Mouse (Mus musculus) heart, embryonic 16.5 days (tissue): ENCODE results near the gene Myl6. TPM values are rescaled to one million over a fixed set of nuclear protein-coding genes. Genes with fewer than 3 reads are reported as not detected.

ENCODE experiments used
- ATAC-seq: fragments of 200-750 bp; cut with Nextera tagmentation; replicated peaks from 2 replicates; pipeline ENCODE4 v1.8.0; 2017; ENCODE audit warnings: moderate number of reproducible peaks; ENCODE audit not compliant: insufficient read depth, low FRiP score; ENCODE audit errors: extremely low read depth
- H3K27ac ChIP-seq: fragments of 300-500 bp; sonication (generic); 2 replicates; pipeline ENCODE4 v1.5.1; 2014; ENCODE audit warnings: mild to moderate bottlenecking, low read length, control low read depth, moderate library complexity
- H3K27me3 ChIP-seq: fragments of 300-500 bp; sonication (generic); 2 replicates; pipeline ENCODE4 v1.6.1; 2014; ENCODE audit warnings: low read length, mixed read lengths; ENCODE audit not compliant: control insufficient read depth, insufficient read depth
- H3K36me3 ChIP-seq: fragments of 300-500 bp; sonication (generic); 2 replicates; pipeline ENCODE4 v1.6.1; 2014; ENCODE audit not compliant: control insufficient read depth, insufficient read depth
- H3K4me1 ChIP-seq: fragments of 300-500 bp; sonication (generic); 2 replicates; pipeline ENCODE4 v1.6.1; 2014; ENCODE audit warnings: low read length, mixed read lengths; ENCODE audit not compliant: control insufficient read depth, insufficient read depth
- H3K4me2 ChIP-seq: fragments of 300-500 bp; sonication (generic); 2 replicates; pipeline ENCODE4 v1.6.1; 2014; ENCODE audit warnings: low read depth, mild to moderate bottlenecking, control low read depth, low read length
- H3K4me3 ChIP-seq: fragments of 300-500 bp; sonication (generic); 2 replicates; pipeline ENCODE4 v1.5.1; 2014; ENCODE audit warnings: mild to moderate bottlenecking, control low read depth, low read length
- H3K9ac ChIP-seq: fragments of 300-500 bp; sonication (generic); 2 replicates; pipeline ENCODE4 v1.6.1; 2014; ENCODE audit warnings: low read length, control low read depth
- H3K9me3 ChIP-seq: fragments of 300-500 bp; sonication (generic); replicated peaks from 2 replicates; pipeline ENCODE4 v1.6.1; 2016; ENCODE audit warnings: low read length; ENCODE audit not compliant: control insufficient read depth
- WGBS: fragments of 180-500 bp; shearing (Covaris S2); extraction: QIAGEN DNeasy Blood & Tissue Kit; methylation state at CpG from one replicate; pipeline ENCODE4 v1.1.7; 2014; 5-methylcytosine and 5-hydroxymethylcytosine counted together
- polyA plus RNA-seq: library from polyadenylated mRNA; unstranded; fragments of >200 nt; fragmentation: Nextera tagmentation; extraction: Ambion mirVana; gene quantifications from 2 replicates; pipeline ENCODE4 v1.2.1, GENCODE M21; 2015

The Myl6 gene
- polyA plus RNA-seq, 1 experiment from 2014 or later, result 945 TPM

- H3K4me1 ChIP-seq, result peaks cover 12% of the 10 kb centered on the region
- no peaks in the 10 kb centered on the region for H3K36me3 ChIP-seq
- no peaks in the 10 kb centered on the region for H3K9me3 ChIP-seq
- H3K4me3 ChIP-seq, result no peak overlapping the region
- H3K27ac ChIP-seq, result peak overlapping the region; percentile 31
- ATAC-seq, result no peak
- H3K4me2 ChIP-seq, result no peak overlapping the region; the same call in 1 of the 2 replicates
- H3K27me3 ChIP-seq, result no peaks in the 10 kb centered on the region
- H3K9ac ChIP-seq, result peak overlapping the region; percentile 34; the same call in 1 of the 2 replicates
- 54% methylated on average over 9 of the region's 9 CpGs for WGBS
These were observed 10.9 kb upstream of the Myl6 start for GRCm38 (mm10) chr10:128504641-128505370.

GRCm38 (mm10) chr10:128504012-128504411 lies 10.1 kb upstream of the Myl6 start:
- H3K4me2 ChIP-seq, result no peak overlapping the region
- ATAC-seq, result no peak
- H3K36me3 ChIP-seq, result no peaks in the 10 kb centered on the region
- WGBS, result 80% methylated on average over 3 of the region's 3 CpGs
- H3K4me1 ChIP-seq, result peaks cover 12% of the 10 kb centered on the region
- H3K27me3 ChIP-seq, result no peaks in the 10 kb centered on the region
- H3K9ac ChIP-seq, result no peak overlapping the region
- no peak overlapping the region for H3K27ac ChIP-seq
- H3K4me3 ChIP-seq, result no peak overlapping the region
- no peaks in the 10 kb centered on the region for H3K9me3 ChIP-seq

GRCm38 (mm10) chr10:128503532-128503931 lies 9.6 kb upstream of the Myl6 start:
- no peaks in the 10 kb centered on the region for H3K36me3 ChIP-seq
- H3K27ac ChIP-seq, result no peak overlapping the region
- H3K4me1 ChIP-seq, result peaks cover 12% of the 10 kb centered on the region
- H3K4me3 ChIP-seq, result no peak overlapping the region
- no peaks in the 10 kb centered on the region for H3K27me3 ChIP-seq
- H3K9ac ChIP-seq, result no peak overlapping the region
- WGBS, result 78% methylated on average over 8 of the region's 8 CpGs
- H3K4me2 ChIP-seq, result no peak overlapping the region
- no peaks in the 10 kb centered on the region for H3K9me3 ChIP-seq
- ATAC-seq, result no peak

- H3K9me3 ChIP-seq, result no peaks in the 10 kb centered on the region
- H3K4me1 ChIP-seq, result peaks cover 19% of the 10 kb centered on the region
- no peaks in the 10 kb centered on the region for H3K36me3 ChIP-seq
- no peaks in the 10 kb centered on the region for H3K27me3 ChIP-seq
- H3K9ac ChIP-seq, result no peak overlapping the region
- H3K4me3 ChIP-seq, result no peak overlapping the region
- H3K27ac ChIP-seq, result no peak overlapping the region
- no peak overlapping the region for H3K4me2 ChIP-seq
- ATAC-seq, result no peak
- WGBS, result 68% methylated on average over 5 of the region's 5 CpGs
These were observed 8.4 kb upstream of the Myl6 start for GRCm38 (mm10) chr10:128502341-128502740.

GRCm38 (mm10) chr10:128499116-128499671 lies 5.2 kb upstream of the Myl6 start:
- peak overlapping the region; percentile 81 for H3K9ac ChIP-seq
- ATAC-seq, result peak; percentile 23

GRCm38 (mm10) chr10:128498590-128498989 lies 4.6 kb upstream of the Myl6 start, which contains the start of gene Myl6b:
Gene Myl6b, minus strand, starts transcription at chr10:128498685.
- H3K4me2 ChIP-seq, result peak within 1 kb of the TSS; percentile 77
- H3K4me1 ChIP-seq, result peaks cover 29% of the 10 kb centered on the region
- H3K9me3 ChIP-seq, result no peaks in the 10 kb centered on the region
- H3K36me3 ChIP-seq, result no peaks in the 10 kb centered on the region
- ATAC-seq, result peak; percentile 90
- WGBS, result 2% methylated on average over 27 of the region's 27 CpGs
- H3K4me3 ChIP-seq, result peak within 1 kb of the TSS; percentile 74
- peak within 1 kb of the TSS; percentile 97 for H3K27ac ChIP-seq
- peak within 1 kb of the TSS; percentile 81 for H3K9ac ChIP-seq
- H3K27me3 ChIP-seq, result no peaks in the 10 kb centered on the region

More at GRCm38 (mm10) chr10:128499116-128499671, 5.2 kb upstream of the Myl6 start:
- Histone ChIP-seq H3K27me3 (no peaks in the 10 kb centered on the region), H3K36me3 (no peaks in the 10 kb centered on the region), H3K4me2 (peak overlapping the region; percentile 77), H3K27ac (peak overlapping the region; percentile 97), H3K4me1 (peaks cover 32% of the 10 kb centered on the region), H3K4me3 (peak overlapping the region; percentile 74), H3K9me3 (no peaks in the 10 kb centered on the region)
- WGBS, result 1% methylated on average over 21 of the region's 21 CpGs

- H3K4me2 ChIP-seq, result no peak overlapping the region
- peaks cover 29% of the 10 kb centered on the region for H3K4me1 ChIP-seq
- no peaks in the 10 kb centered on the region for H3K36me3 ChIP-seq
- no peak overlapping the region for H3K9ac ChIP-seq
- no peak for ATAC-seq
- no peak overlapping the region for H3K4me3 ChIP-seq
- H3K9me3 ChIP-seq, result no peaks in the 10 kb centered on the region
- H3K27ac ChIP-seq, result no peak overlapping the region
- WGBS, result 47% methylated on average over 6 of the region's 6 CpGs
- no peaks in the 10 kb centered on the region for H3K27me3 ChIP-seq
These were observed 3.3 kb upstream of the Myl6 start for GRCm38 (mm10) chr10:128497134-128497737.

GRCm38 (mm10) chr10:128496509-128497077 lies 2.6 kb upstream of the Myl6 start:
- WGBS, result 20% methylated on average over 6 of the region's 6 CpGs
- no peaks in the 10 kb centered on the region for H3K27me3 ChIP-seq
- H3K36me3 ChIP-seq, result peaks cover 4% of the 10 kb centered on the region
- H3K4me1 ChIP-seq, result peaks cover 34% of the 10 kb centered on the region
- ATAC-seq, result no peak
- no peak overlapping the region for H3K4me2 ChIP-seq
- H3K4me3 ChIP-seq, result no peak overlapping the region
- peak overlapping the region; percentile 61 for H3K27ac ChIP-seq
- H3K9ac ChIP-seq, result peak overlapping the region; percentile 28; the same call in 1 of the 2 replicates
- no peaks in the 10 kb centered on the region for H3K9me3 ChIP-seq
